Mouse (Mus musculus): ENCODE data around the gene Kcnq5. TPM values are rescaled to one million over a fixed set of nuclear protein-coding genes. Genes with fewer than 3 reads are reported as not detected.

Gene Kcnq5
- 0.46 and 0.77 TPM in 2 replicates for polyA plus RNA-seq (2015; fragmentation: Nextera tagmentation; extraction: Ambion mirVana)

DNA sequence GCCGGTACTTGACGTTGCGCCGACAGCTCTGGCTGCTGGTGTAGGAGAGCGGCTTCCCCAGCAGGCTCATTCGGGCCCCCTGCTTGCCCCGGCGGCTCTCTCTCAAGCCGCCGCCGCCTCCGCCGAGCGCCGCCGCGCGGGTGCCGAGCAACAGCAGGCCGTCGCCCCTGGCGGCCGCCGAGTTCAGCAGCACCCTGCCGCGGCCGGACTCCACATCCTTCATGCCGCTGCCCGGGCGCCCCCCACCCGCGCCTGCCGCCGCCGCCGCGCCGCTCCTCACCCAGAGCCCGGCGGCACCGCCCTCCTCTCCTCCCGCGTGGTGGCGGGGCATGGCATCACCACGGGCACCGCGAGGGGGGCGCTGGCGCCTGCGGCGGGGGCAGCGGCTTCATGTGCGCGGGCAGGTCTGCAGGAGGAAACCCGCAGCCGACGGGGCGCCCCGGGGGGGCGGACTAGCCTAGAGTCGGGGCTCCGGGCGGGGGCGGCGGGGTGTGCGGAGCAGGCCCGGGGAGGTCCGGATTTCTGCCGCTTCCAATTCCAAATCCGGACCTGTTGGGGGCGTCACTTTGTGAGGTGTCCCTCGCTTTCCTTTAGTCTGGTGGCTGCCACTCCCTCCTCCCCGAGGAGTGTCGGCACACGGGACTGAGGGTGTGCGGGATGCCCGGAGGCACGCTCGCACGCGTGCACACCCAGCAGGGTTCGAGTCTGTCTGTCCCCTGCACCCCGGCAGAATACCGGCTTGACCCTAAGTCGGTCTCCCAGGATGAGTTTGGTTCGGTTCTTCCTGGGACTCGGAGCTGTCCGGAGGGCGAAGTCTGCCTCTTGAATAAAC, at the start of gene Kcnq5:
Kcnq5 (minus strand) TSS at position 692 of the 832 bp plus-strand sequence.

DNA sequence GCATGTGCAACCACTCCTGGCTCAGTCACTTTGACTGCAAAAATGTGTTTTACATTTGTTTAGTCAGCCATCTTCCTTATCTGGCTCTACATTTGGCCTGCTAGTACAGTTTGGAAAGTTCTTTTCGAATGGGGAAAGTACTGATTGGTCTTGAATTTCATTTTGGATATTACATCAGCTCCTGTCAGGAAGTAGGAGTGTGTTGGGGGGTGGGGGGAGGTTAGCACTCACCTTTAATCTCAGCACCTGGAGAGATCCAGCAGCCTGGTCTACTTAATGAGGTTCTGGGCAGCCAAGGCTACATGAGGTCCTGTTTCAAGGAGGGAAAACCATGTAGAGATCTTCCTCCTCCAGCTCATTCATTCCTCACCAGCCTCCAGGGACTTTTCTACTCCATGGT, 578.5 kb downstream of the Kcnq5 start, which contains the start of gene Khdc1b:
Khdc1b (plus strand) TSS at position 301 of the 400 bp plus-strand sequence.

DNA sequence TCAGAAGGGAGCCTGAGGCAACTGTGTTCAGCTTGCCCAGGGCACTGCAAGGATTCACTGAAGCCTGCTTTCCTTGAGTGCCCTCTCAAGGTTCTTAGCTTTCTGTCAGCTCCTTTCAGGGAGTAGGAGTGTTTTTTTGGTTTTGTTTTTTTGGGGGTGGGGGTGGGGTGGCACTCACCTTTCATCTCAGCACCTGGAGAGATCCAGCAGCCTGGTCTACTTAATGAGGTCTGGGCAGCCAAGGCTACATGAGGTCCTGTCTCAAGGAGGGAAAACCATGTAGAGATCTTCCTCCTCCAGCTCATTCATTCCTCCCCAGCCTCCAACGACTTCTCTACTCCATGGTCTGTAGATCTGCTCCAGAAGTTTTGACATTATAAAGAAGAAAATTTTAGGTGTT, 593.7 kb downstream of the Kcnq5 start, which contains the start of gene Khdc1c:
Khdc1c (plus strand) TSS at position 301 of the 400 bp plus-strand sequence.

DNA sequence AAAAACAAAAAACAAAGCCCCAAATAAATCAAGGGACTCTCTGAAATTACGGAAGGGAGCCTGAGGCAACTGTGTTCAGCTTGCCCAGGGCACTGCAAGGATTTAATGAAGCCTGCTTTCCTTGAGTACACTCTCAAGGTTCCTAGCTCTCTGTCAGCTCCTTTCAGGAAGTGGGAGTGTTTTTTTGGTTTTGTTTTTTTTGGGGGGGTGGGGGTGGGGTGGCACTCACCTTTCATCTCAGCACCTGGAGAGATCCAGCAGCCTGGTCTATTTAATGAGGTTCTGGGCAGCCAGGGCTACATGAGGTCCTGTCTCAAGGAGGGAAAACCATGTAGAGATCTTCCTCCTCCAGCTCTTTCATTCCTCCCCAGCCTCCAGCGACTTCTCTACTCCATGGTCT, 612.4 kb downstream of the Kcnq5 start, which contains the start of gene Khdc1a:
Khdc1a (plus strand) TSS at position 301 of the 400 bp plus-strand sequence.

Data from skeletal muscle tissue, postnatal 0 days (tissue).